Mouse (Mus musculus): ENCODE data around the gene Kif23. TPM values are rescaled to one million over a fixed set of nuclear protein-coding genes. Genes with fewer than 3 reads are reported as not detected.

Kif23 gene
- polyA plus RNA-seq, 1 experiment: 1.4 TPM

- H3K27ac ChIP-seq (ENCODE audit: insufficient read depth, low read depth, low read length): no peak overlapping the region
- WGBS: 50% methylated on average over 6 of the region's 6 CpGs
- TF ChIP-seq CTCF (conservative IDR thresholded peaks at IDR 0.05; ENCODE audit: insufficient read depth, insufficient read length, low read depth, low read length) (no peak), POLR2A (IDR thresholded peaks at IDR 0.05; ENCODE audit: low read depth, low read length) (no peak)
- peaks cover 9% of the 10 kb centered on the region for H3K4me1 ChIP-seq (ENCODE audit: control insufficient read depth, insufficient read depth, low read length)
- no peaks in the 10 kb centered on the region for H3K36me3 ChIP-seq (ENCODE audit: control insufficient read depth, insufficient read depth, low read length)
- no peak overlapping the region for H3K4me3 ChIP-seq (ENCODE audit: insufficient read depth, low read depth, low read length)
- H3K27me3 ChIP-seq (replicated peaks; ENCODE audit: control insufficient read depth, insufficient read depth, low read length): no peaks in the 10 kb centered on the region
- no peak for DNase-seq
These were observed 16.8 kb upstream of the Kif23 start for GRCm38 (mm10) chr9:61963356-61963755.

- 81% methylated on average over 4 of the region's 4 CpGs for WGBS
- TF ChIP-seq POLR2A (IDR thresholded peaks at IDR 0.05; ENCODE audit: low read depth, low read length) (no peak), CTCF (conservative IDR thresholded peaks at IDR 0.05; ENCODE audit: insufficient read depth, insufficient read length, low read depth, low read length) (no peak)
- Histone ChIP-seq H3K36me3 (ENCODE audit: control insufficient read depth, insufficient read depth, low read length) (no peaks in the 10 kb centered on the region), H3K27ac (ENCODE audit: insufficient read depth, low read depth, low read length) (no peak overlapping the region), H3K27me3 (replicated peaks; ENCODE audit: control insufficient read depth, insufficient read depth, low read length) (no peaks in the 10 kb centered on the region), H3K4me1 (ENCODE audit: control insufficient read depth, insufficient read depth, low read length) (peaks cover 9% of the 10 kb centered on the region), H3K4me3 (ENCODE audit: insufficient read depth, low read depth, low read length) (no peak overlapping the region)
- DNase-seq: no peak
These were observed 14.6 kb upstream of the Kif23 start for GRCm38 (mm10) chr9:61961181-61961580.

DNA sequence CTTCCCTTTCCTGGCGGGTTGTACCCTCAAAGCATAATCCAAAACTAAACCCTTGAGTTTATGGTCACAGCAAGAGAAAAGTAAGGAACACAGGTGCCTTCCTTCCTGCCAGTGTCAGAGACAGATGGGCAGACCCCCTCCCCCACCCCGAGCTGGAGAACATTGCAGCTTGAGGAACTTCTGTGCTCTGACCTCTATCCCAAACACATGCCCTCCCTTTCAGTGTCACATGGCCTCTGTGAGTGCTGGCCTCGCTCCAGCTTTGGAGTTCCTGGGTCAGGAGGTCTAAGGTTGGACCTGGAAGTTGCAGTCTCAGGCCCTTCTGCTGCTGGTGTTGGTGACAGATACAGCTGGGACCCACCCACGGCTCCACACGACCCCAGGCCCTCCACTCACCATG, 14.2 kb upstream of the Kif23 start:
- no peaks in the 10 kb centered on the region for H3K27me3 ChIP-seq (replicated peaks; ENCODE audit: control insufficient read depth, insufficient read depth, low read length)
- H3K27ac ChIP-seq (ENCODE audit: insufficient read depth, low read depth, low read length): no peak overlapping the region
- H3K4me1 ChIP-seq (ENCODE audit: control insufficient read depth, insufficient read depth, low read length): peaks cover 9% of the 10 kb centered on the region
- no peak overlapping the region for H3K4me3 ChIP-seq (ENCODE audit: insufficient read depth, low read depth, low read length)
- peak; percentile 83 for DNase-seq
- TF ChIP-seq POLR2A (IDR thresholded peaks at IDR 0.05; ENCODE audit: low read depth, low read length): no peak
- no peak for TF ChIP-seq CTCF (conservative IDR thresholded peaks at IDR 0.05; ENCODE audit: insufficient read depth, insufficient read length, low read depth, low read length)
- no peaks in the 10 kb centered on the region for H3K36me3 ChIP-seq (ENCODE audit: control insufficient read depth, insufficient read depth, low read length)
- WGBS: 27% methylated on average over 5 of the region's 5 CpGs

GRCm38 (mm10) chr9:61959921-61960569, 13.5 kb upstream of the Kif23 start:
- Histone ChIP-seq H3K27me3 (replicated peaks; ENCODE audit: control insufficient read depth, insufficient read depth, low read length) (no peaks in the 10 kb centered on the region), H3K36me3 (ENCODE audit: control insufficient read depth, insufficient read depth, low read length) (no peaks in the 10 kb centered on the region; the same call in 1 of the 2 replicates), H3K27ac (ENCODE audit: insufficient read depth, low read depth, low read length) (no peak overlapping the region), H3K4me3 (ENCODE audit: insufficient read depth, low read depth, low read length) (no peak overlapping the region), H3K4me1 (ENCODE audit: control insufficient read depth, insufficient read depth, low read length) (peaks cover 9% of the 10 kb centered on the region)
- 56% methylated on average over 1 of the region's 1 CpGs for WGBS
- DNase-seq: no peak
- TF ChIP-seq POLR2A (IDR thresholded peaks at IDR 0.05; ENCODE audit: low read depth, low read length): no peak
- no peak for TF ChIP-seq CTCF (conservative IDR thresholded peaks at IDR 0.05; ENCODE audit: insufficient read depth, insufficient read length, low read depth, low read length)

DNA sequence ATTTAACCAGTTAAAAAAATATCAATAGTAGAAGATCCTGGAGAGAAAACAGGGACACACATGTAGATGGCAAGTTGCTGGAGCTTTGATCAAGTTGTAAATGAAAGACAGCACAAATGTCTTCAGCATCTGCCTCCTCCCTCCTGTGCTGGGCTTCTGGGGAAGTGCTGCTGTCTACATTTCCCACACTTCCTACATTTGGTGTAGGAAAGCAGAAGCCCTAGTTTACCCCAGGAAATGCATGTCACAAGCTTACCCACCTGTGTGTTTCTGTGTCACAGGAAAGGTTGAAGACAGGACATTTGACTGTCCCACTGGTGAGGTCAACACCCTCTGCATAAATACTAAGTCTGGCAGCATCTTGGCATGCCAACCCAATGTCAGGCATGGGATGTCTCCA, 8.1 kb upstream of the Kif23 start:
- H3K27ac ChIP-seq (ENCODE audit: insufficient read depth, low read depth, low read length): no peak overlapping the region
- H3K4me3 ChIP-seq (ENCODE audit: insufficient read depth, low read depth, low read length): no peak overlapping the region
- no peaks in the 10 kb centered on the region for H3K4me1 ChIP-seq (ENCODE audit: control insufficient read depth, insufficient read depth, low read length)
- no peaks in the 10 kb centered on the region; the same call in 1 of the 2 replicates for H3K36me3 ChIP-seq (ENCODE audit: control insufficient read depth, insufficient read depth, low read length)
- no peak for TF ChIP-seq CTCF (conservative IDR thresholded peaks at IDR 0.05; ENCODE audit: insufficient read depth, insufficient read length, low read depth, low read length)
- TF ChIP-seq POLR2A (IDR thresholded peaks at IDR 0.05; ENCODE audit: low read depth, low read length): no peak
- no peaks in the 10 kb centered on the region for H3K27me3 ChIP-seq (replicated peaks; ENCODE audit: control insufficient read depth, insufficient read depth, low read length)
- no peak for DNase-seq

GRCm38 (mm10) chr9:61952241-61952640, 5.7 kb upstream of the Kif23 start:
- Histone ChIP-seq H3K4me3 (ENCODE audit: insufficient read depth, low read depth, low read length) (no peak overlapping the region), H3K27ac (ENCODE audit: insufficient read depth, low read depth, low read length) (no peak overlapping the region), H3K4me1 (ENCODE audit: control insufficient read depth, insufficient read depth, low read length) (no peaks in the 10 kb centered on the region), H3K27me3 (replicated peaks; ENCODE audit: control insufficient read depth, insufficient read depth, low read length) (no peaks in the 10 kb centered on the region), H3K36me3 (ENCODE audit: control insufficient read depth, insufficient read depth, low read length) (no peaks in the 10 kb centered on the region; the same call in 1 of the 2 replicates)
- no peak for TF ChIP-seq POLR2A (IDR thresholded peaks at IDR 0.05; ENCODE audit: low read depth, low read length)
- TF ChIP-seq CTCF (conservative IDR thresholded peaks at IDR 0.05; ENCODE audit: insufficient read depth, insufficient read length, low read depth, low read length): no peak
- no peak for DNase-seq
- WGBS: 66% methylated on average over 7 of the region's 7 CpGs

DNA sequence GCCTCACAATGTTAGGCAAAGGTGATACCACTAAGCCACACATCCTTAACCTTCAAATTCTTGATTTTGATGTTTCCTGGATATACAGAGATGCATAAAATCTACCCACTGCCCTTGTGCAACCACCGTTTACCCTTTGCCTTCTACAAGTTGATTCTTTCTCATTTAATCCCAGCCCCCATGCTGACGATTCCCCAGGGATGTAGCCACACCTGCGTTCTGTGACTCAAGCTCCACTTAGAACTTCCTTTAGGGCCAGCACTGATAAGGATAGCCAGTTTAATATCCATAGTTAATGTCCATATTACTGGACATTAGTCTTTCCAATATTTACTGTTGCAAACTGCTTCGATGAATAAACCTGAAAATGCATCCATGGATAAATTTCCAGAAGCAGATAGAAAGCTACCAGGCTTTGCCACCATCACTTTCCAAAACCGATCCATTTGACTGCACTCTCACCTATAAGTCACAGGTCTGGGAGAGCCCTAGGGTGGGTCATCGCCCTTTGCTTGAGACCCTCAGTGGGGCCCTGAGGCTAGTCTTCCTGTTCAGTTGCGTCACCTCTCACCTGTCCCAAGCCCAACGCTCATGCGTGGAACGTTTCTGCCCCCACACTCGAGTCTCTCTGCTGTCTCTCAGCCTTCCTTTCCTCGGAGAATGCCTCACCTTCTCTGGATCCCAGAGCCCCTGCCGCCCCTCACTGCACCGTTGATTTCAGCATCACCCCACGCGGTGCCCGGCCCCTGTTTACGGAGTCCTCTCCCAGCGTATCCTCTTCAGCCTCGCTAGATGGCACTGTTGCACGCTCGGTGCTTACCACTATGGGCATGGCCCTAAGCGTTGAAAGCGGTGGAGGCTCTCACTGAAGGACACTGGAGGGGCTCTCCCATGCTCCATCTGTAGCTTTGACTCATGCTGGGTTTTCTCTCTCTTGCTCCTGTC, 1.1 kb upstream of the Kif23 start:
- peak overlapping the region; percentile 45 for H3K4me3 ChIP-seq (ENCODE audit: insufficient read depth, low read depth, low read length)
- H3K36me3 ChIP-seq (ENCODE audit: control insufficient read depth, insufficient read depth, low read length): no peaks in the 10 kb centered on the region
- WGBS: 4% methylated on average over 24 of the region's 24 CpGs
- no peaks in the 10 kb centered on the region for H3K27me3 ChIP-seq (replicated peaks; ENCODE audit: control insufficient read depth, insufficient read depth, low read length)
- peak; percentile 79 for DNase-seq
- no peaks in the 10 kb centered on the region for H3K4me1 ChIP-seq (ENCODE audit: control insufficient read depth, insufficient read depth, low read length)
- H3K27ac ChIP-seq (ENCODE audit: insufficient read depth, low read depth, low read length): peak overlapping the region; percentile 37; the same call in 1 of the 2 replicates
- TF ChIP-seq POLR2A (IDR thresholded peaks at IDR 0.05; ENCODE audit: low read depth, low read length): no peak
- peak; percentile 95 for TF ChIP-seq CTCF (conservative IDR thresholded peaks at IDR 0.05; ENCODE audit: insufficient read depth, insufficient read length, low read depth, low read length)
